Mouse (Mus musculus) embryonic facial prominence, embryonic 12.5 days (tissue): Measurements from ENCODE around the gene Mob3a. TPM values are rescaled to one million over a fixed set of nuclear protein-coding genes. Genes with fewer than 3 reads are reported as not detected.
A peak's percentile ranks its signal among the peaks of the same experiment; 100 is the strongest.

Experiments
- ATAC-seq: fragments of 200-750 bp; cut with Nextera tagmentation; 2 replicates; pipeline ENCODE4 v1.8.0; 2017; ENCODE audit not compliant: insufficient number of reproducible peaks, insufficient read depth, low FRiP score, low TSS enrichment
- H3K27ac ChIP-seq: fragments of 300-500 bp; sonication (generic); 2 replicates; pipeline ENCODE4 v1.5.1; 2016; ENCODE audit warnings: mild to moderate bottlenecking
- H3K27me3 ChIP-seq: fragments of 300-500 bp; sonication (generic); 2 replicates; pipeline ENCODE4 v1.6.1; 2016; ENCODE audit warnings: mild to moderate bottlenecking, moderate library complexity
- H3K36me3 ChIP-seq: fragments of 300-500 bp; sonication (generic); 2 replicates; pipeline ENCODE4 v1.6.1; 2016; ENCODE audit warnings: mild to moderate bottlenecking
- H3K4me1 ChIP-seq: fragments of 300-500 bp; sonication (generic); 2 replicates; pipeline ENCODE4 v1.6.1; 2016
- H3K4me2 ChIP-seq: fragments of 300-500 bp; sonication (generic); replicated peaks from 2 replicates; pipeline ENCODE4 v1.6.1; 2016; ENCODE audit warnings: mild to moderate bottlenecking, moderate library complexity
- H3K4me3 ChIP-seq: fragments of 300-500 bp; sonication (generic); 2 replicates; pipeline ENCODE4 v1.5.1; 2016; ENCODE audit warnings: mild to moderate bottlenecking
- H3K9ac ChIP-seq: fragments of 300-500 bp; sonication (generic); 2 replicates; pipeline ENCODE4 v1.6.1; 2016; ENCODE audit warnings: mild to moderate bottlenecking, moderate library complexity
- H3K9me3 ChIP-seq: fragments of 300-500 bp; sonication (generic); 2 replicates; pipeline ENCODE4 v1.6.1; 2016; ENCODE audit warnings: mild to moderate bottlenecking, moderate library complexity
- WGBS: fragments of 180-500 bp; shearing (Covaris S2); methylation state at CpG from one replicate; pipeline ENCODE4 v1.1.7; 2016; 5-methylcytosine and 5-hydroxymethylcytosine counted together
- polyA plus RNA-seq: library from polyadenylated mRNA; unstranded; fragments of >200 nt; fragmentation: Nextera tagmentation; extraction: Ambion mirVana; gene quantifications from 2 replicates; pipeline ENCODE4 v1.2.1, GENCODE M21; 2016

Gene Mob3a
- polyA plus RNA-seq, 1 experiment from 2014 or later = 57.4 TPM

GRCm38 (mm10) chr10:80674161-80674711 is 27.5 kb downstream of the Mob3a start:
- Histone ChIP-seq H3K9ac (peak overlapping the region; percentile 97), H3K4me3 (peak overlapping the region; percentile 97), H3K9me3 (no peaks in the 10 kb centered on the region), H3K27me3 (no peaks in the 10 kb centered on the region), H3K36me3 (peaks cover 40% of the 10 kb centered on the region), H3K27ac (no peak overlapping the region), H3K4me2 (peak overlapping the region; percentile 83), H3K4me1 (peaks cover 49% of the 10 kb centered on the region)
- 67% methylated on average over 5 of the region's 5 CpGs for WGBS
- ATAC-seq = no peak

GRCm38 (mm10) chr10:80673690-80674089 is 28.1 kb downstream of the Mob3a start:
- Histone ChIP-seq H3K4me2 (peak overlapping the region; percentile 83), H3K9me3 (no peaks in the 10 kb centered on the region), H3K4me3 (peak overlapping the region; percentile 97; the same call in 1 of the 2 replicates), H3K27me3 (no peaks in the 10 kb centered on the region), H3K4me1 (peaks cover 46% of the 10 kb centered on the region), H3K36me3 (peaks cover 46% of the 10 kb centered on the region), H3K27ac (no peak overlapping the region), H3K9ac (peak overlapping the region; percentile 97; the same call in 1 of the 2 replicates)
- WGBS = 91% methylated on average over 3 of the region's 3 CpGs
- no peak for ATAC-seq

- no peak overlapping the region for H3K4me3 ChIP-seq
- no peaks in the 10 kb centered on the region for H3K9me3 ChIP-seq
- peaks cover 30% of the 10 kb centered on the region for H3K4me1 ChIP-seq
- H3K36me3 ChIP-seq = peaks cover 62% of the 10 kb centered on the region
- H3K27me3 ChIP-seq = no peaks in the 10 kb centered on the region
- H3K4me2 ChIP-seq = no peak overlapping the region
- WGBS = 77% methylated on average over 11 of the region's 11 CpGs
- H3K9ac ChIP-seq = no peak overlapping the region
- H3K27ac ChIP-seq = no peak overlapping the region
- no peak for ATAC-seq
Measured at GRCm38 (mm10) chr10:80671936-80672690, 29.7 kb downstream of the Mob3a start.

- H3K4me2 ChIP-seq = no peak overlapping the region
- no peaks in the 10 kb centered on the region for H3K27me3 ChIP-seq
- no peaks in the 10 kb centered on the region for H3K9me3 ChIP-seq
- no peak overlapping the region for H3K4me3 ChIP-seq
- no peak overlapping the region for H3K9ac ChIP-seq
- no peak for ATAC-seq
- no peak overlapping the region for H3K27ac ChIP-seq
- peaks cover 70% of the 10 kb centered on the region for H3K36me3 ChIP-seq
- WGBS = 89% methylated on average over 4 of the region's 4 CpGs
- peaks cover 28% of the 10 kb centered on the region for H3K4me1 ChIP-seq
Measured at GRCm38 (mm10) chr10:80671251-80671650, 30.5 kb downstream of the Mob3a start.

- Histone ChIP-seq H3K27me3 (no peaks in the 10 kb centered on the region), H3K36me3 (peaks cover 77% of the 10 kb centered on the region), H3K4me2 (no peak overlapping the region), H3K4me1 (peaks cover 28% of the 10 kb centered on the region), H3K4me3 (no peak overlapping the region), H3K9me3 (no peaks in the 10 kb centered on the region), H3K9ac (no peak overlapping the region), H3K27ac (no peak overlapping the region)
- 94% methylated on average over 2 of the region's 2 CpGs for WGBS
- no peak for ATAC-seq
Measured at GRCm38 (mm10) chr10:80670531-80670930, 31.2 kb downstream of the Mob3a start.

- 95% methylated on average over 7 of the region's 7 CpGs for WGBS
- Histone ChIP-seq H3K4me2 (no peak overlapping the region), H3K27ac (no peak overlapping the region), H3K9ac (0 out of 2 replicates have a peak overlapping the region, but pooled peaks have one; percentile 16), H3K36me3 (peaks cover 78% of the 10 kb centered on the region), H3K27me3 (no peaks in the 10 kb centered on the region), H3K4me3 (no peak overlapping the region), H3K4me1 (peaks cover 32% of the 10 kb centered on the region), H3K9me3 (no peaks in the 10 kb centered on the region)
- ATAC-seq = no peak
Measured at GRCm38 (mm10) chr10:80669737-80670485, 31.9 kb downstream of the Mob3a start.

- no peak for ATAC-seq
- H3K9me3 ChIP-seq = no peaks in the 10 kb centered on the region
- WGBS = 89% methylated on average over 12 of the region's 12 CpGs
- H3K4me3 ChIP-seq = no peak overlapping the region
- peaks cover 78% of the 10 kb centered on the region for H3K36me3 ChIP-seq
- no peak overlapping the region for H3K27ac ChIP-seq
- peaks cover 28% of the 10 kb centered on the region for H3K4me1 ChIP-seq
- no peak overlapping the region for H3K4me2 ChIP-seq
- H3K9ac ChIP-seq = 0 out of 2 replicates have a peak overlapping the region, but pooled peaks have one; percentile 10
- no peaks in the 10 kb centered on the region for H3K27me3 ChIP-seq
Measured at GRCm38 (mm10) chr10:80669018-80669417, 32.8 kb downstream of the Mob3a start.

- H3K9me3 ChIP-seq = no peaks in the 10 kb centered on the region
- no peak overlapping the region for H3K4me3 ChIP-seq
- ATAC-seq = no peak
- H3K4me1 ChIP-seq = peaks cover 24% of the 10 kb centered on the region
- H3K36me3 ChIP-seq = peaks cover 78% of the 10 kb centered on the region
- H3K27ac ChIP-seq = no peak overlapping the region
- 87% methylated on average over 11 of the region's 11 CpGs for WGBS
- H3K4me2 ChIP-seq = no peak overlapping the region
- H3K9ac ChIP-seq = no peak overlapping the region
- H3K27me3 ChIP-seq = no peaks in the 10 kb centered on the region
Measured at GRCm38 (mm10) chr10:80668614-80669013, 33.2 kb downstream of the Mob3a start.

- peaks cover 16% of the 10 kb centered on the region for H3K4me1 ChIP-seq
- H3K36me3 ChIP-seq = peaks cover 65% of the 10 kb centered on the region
- H3K27me3 ChIP-seq = no peaks in the 10 kb centered on the region
- 84% methylated on average over 19 of the region's 19 CpGs for WGBS
- H3K4me2 ChIP-seq = no peak overlapping the region
- H3K9ac ChIP-seq = no peak overlapping the region
- no peaks in the 10 kb centered on the region for H3K9me3 ChIP-seq
- H3K4me3 ChIP-seq = no peak overlapping the region
- H3K27ac ChIP-seq = no peak overlapping the region
- ATAC-seq = no peak
Measured at GRCm38 (mm10) chr10:80666837-80667412, 34.9 kb downstream of the Mob3a start.

- WGBS = 69% methylated on average over 10 of the region's 10 CpGs
- no peak overlapping the region for H3K4me3 ChIP-seq
- H3K36me3 ChIP-seq = peaks cover 57% of the 10 kb centered on the region
- no peak overlapping the region for H3K27ac ChIP-seq
- peaks cover 16% of the 10 kb centered on the region for H3K4me1 ChIP-seq
- no peaks in the 10 kb centered on the region for H3K27me3 ChIP-seq
- no peak overlapping the region for H3K4me2 ChIP-seq
- ATAC-seq = no peak
- no peak overlapping the region for H3K9ac ChIP-seq
- H3K9me3 ChIP-seq = no peaks in the 10 kb centered on the region
Measured at GRCm38 (mm10) chr10:80665981-80666733, 35.6 kb downstream of the Mob3a start.

GRCm38 (mm10) chr10:80665459-80665858 is 36.3 kb downstream of the Mob3a start:
- Histone ChIP-seq H3K27ac (peak overlapping the region; percentile 77; the same call in 1 of the 2 replicates), H3K9ac (no peak overlapping the region), H3K4me2 (0 out of 2 replicates have a peak overlapping the region, but pooled peaks have one; percentile 17), H3K4me1 (peaks cover 16% of the 10 kb centered on the region), H3K27me3 (no peaks in the 10 kb centered on the region), H3K4me3 (no peak overlapping the region), H3K36me3 (peaks cover 50% of the 10 kb centered on the region), H3K9me3 (no peaks in the 10 kb centered on the region)
- no peak for ATAC-seq
- 59% methylated on average over 4 of the region's 4 CpGs for WGBS
